Mouse (Mus musculus): ENCODE measurements around the gene St6galnac3.

DNA sequence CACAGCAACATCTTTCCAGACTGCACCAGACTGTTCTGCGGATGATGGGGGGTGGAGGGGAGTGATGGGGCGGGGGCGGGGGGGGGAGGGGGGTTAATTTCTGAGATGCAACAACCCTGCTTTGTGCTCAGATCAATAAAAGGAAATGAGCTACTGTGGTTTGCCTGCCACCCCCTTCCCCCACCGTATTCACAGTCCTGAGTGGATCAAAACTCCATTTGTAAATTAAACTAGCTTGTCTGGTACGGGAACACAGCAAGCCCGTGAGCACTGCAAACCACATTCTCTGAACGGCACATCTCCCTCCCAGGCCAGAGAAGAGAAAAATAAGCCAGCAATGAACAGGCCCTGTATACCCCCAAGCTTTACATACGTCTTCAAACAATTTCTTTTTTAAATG lies 76.3 kb downstream of the St6galnac3 start:
- TF ChIP-seq CTCF (IDR thresholded peaks at IDR 0.05; ENCODE audit: insufficient read depth, low read length) (no peak), POLR2A (IDR thresholded peaks at IDR 0.05; ENCODE audit: borderline replicate concordance, extremely low read depth, low read depth, low read length) (no peak)

Data from lung, adult 2 months (tissue).